Mouse (Mus musculus): ENCODE measurements around the gene Dmac2.

Gene Dmac2

DNA sequence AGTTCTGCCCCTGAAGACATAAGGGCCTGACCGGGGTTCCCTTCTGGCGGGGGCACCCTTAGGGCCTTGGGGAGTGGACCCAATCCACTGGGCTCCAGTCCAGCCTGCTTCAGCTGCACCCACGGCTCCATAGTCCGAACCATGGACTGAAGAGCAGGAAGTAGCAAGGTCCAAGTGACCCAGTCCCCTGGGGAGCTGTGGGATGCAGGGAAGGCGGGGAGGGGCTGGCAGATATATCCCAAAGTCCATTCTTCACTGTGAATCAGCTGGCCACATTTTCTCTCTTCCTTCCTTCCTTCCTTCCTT, 3.6 kb upstream of the Dmac2 start, which contains the start of gene Erich4:
TSS of gene Erich4 (minus strand) at position 187 of the 306 bp plus-strand sequence.
- no peak for DNase-seq (ENCODE audit: low spot score)

GRCm38 (mm10) chr7:25617376-25618160, 1.6 kb upstream of the Dmac2 start:
- no peak for DNase-seq (ENCODE audit: low spot score)

- no peak for DNase-seq (ENCODE audit: low spot score)
Observed at GRCm38 (mm10) chr7:25619722-25619991, 443 bp downstream of the Dmac2 start.

GRCm38 (mm10) chr7:25620101-25620500, 887 bp downstream of the Dmac2 start:
- no peak for DNase-seq (ENCODE audit: low spot score)

DNA sequence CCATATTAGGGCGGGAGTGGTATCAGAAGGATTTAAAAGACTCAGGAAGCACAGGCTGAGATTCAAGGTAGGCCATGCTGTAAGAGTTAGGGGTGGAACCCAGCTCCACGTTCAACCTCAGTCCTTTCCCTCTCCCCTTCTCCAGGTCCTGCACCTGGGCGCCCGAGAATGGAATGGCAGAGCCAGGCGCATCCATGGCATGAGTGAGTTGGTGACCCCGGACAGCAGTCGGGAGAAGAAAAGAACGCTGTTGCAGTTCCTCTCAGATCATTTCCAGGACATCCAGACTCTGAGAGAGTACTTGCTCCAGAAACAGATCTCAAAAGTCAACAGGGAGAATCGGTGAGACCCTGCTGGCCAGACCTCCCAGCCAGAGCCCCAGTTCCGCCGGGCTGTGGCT, 1.5 kb downstream of the Dmac2 start:
- no peak for DNase-seq (ENCODE audit: low spot score)

GRCm38 (mm10) chr7:25623857-25624370, 4.7 kb downstream of the Dmac2 start:
- no peak for DNase-seq (ENCODE audit: low spot score)

- no peak for DNase-seq (ENCODE audit: low spot score)
Observed at GRCm38 (mm10) chr7:25624851-25625250, 5.6 kb downstream of the Dmac2 start.

DNA sequence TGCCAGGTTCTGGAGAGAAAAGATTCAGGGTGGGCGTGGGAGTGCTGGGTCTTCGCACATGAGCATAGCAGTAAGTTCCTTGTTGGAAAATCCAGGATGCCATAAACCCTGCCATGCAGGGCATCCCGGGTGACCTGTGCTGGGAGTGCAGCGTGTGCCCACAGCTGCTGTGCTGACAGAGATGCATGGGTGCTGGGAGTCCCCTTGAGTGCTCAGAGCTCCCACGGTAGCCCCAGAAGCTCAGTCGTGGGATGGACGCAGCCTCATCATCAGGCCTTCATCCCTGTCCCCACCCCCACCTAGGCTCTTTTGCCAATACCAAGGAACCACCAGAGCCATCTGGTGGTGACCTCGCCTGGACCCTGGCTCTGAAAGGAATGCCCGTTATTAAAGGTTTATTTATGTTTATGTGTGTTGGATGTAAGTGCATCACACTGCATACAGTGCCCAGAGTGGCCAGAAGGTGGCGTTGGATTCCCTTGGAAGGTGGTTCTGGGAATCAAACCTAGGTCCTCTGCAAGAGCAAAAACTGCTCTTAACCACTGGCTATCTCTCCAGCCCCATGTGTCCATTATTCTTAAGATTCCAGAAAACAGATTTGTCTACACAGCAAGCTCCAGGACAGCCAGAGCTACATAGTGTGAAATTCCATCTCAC, 6.5 kb downstream of the Dmac2 start:
- DNase-seq (ENCODE audit: low spot score): no peak

DNA sequence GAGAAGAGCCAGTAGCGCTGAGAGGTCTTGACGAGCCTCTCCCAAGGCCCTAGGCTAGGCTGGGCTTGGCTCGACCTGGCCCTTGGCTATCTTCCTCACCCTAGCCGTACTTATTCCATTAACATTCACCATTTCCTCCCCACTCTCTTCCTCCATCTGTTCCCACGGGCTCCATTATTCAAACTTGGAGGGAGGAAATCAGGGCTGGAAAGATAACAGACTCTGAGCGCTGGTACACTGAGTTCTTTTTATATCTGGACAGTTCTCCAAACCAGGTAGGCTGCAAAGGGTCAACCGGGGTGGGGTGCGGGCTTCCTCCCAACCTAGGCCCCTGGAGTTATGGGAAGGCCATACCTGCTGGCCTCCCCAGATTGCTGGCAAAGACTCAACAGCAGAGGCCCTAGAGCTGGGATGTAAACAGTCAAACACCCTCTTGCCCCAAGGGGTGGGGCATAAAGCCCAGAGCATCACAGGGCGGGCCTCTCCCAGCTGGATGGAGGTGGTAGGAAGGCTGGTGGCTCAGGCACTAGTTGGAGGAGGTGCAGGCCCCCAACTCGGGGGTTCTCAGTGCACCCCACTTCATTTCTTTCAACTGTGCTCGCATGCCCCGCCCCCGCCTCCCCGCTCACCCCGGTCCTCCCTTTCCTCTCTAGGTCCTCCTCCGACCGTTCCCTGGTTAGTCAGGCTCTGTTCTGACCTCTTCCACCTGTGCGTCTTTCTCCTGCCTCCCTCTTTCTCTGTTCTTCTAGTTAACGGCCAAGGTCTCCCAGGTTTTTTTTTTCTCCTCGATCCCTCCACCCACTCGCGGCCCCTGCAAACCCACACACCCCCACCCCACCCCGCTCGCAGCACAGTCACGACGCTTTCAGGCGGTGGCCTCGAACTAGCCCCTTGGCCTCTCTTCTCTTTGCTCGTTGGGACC, 7.6 kb downstream of the Dmac2 start, which contains the start of gene B3gnt8:
TSS of gene B3gnt8 (plus strand) at position 146 of the 922 bp plus-strand sequence.
- DNase-seq (ENCODE audit: low spot score): no peak

DNA sequence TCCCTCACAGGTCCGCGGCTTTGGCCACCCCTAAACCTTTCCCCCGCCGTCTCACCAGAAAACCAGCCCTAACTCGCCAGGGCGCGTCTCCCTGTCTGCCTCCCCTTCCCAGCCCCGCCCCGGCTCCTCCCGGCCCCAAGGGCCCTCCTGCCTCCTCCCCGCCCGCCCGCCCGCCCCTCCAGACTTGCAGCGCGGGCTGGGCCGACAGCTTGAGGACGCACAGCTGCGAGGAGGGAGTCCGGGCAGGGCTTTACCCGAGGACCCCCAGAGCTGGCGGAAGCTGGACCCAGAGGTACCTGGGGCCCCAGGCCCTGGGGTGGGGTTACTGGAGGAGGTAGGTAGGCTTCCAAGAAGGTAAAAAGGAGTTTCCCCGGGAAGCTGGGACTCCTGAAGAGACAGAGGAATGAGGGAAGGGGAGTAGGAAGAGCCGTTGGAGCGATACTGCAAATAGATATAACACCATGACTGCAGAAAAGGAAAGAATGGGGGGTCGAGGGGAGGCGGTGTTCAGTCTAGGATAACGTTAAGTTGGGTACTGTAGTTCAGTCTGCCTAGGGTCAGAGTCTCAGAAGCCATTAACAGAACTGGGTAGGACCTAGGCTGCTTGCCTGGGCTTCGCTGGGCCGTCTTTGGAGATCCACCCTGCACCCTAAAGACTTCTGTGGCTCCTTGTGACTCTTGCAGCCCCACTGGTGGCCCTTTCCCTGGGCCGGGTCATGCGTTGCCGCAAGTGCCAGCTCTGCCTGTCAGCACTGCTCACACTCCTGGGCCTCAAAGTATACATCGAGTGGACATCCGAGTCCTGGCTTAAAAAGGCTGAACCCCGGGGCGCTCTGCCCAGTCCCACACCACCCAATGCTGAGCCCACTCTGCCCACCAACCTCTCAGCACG, 8.5 kb downstream of the Dmac2 start:
- DNase-seq (ENCODE audit: low spot score): peak; percentile 46

- DNase-seq (ENCODE audit: low spot score): no peak
Observed at GRCm38 (mm10) chr7:25628323-25628620, 9.1 kb downstream of the Dmac2 start.

DNA sequence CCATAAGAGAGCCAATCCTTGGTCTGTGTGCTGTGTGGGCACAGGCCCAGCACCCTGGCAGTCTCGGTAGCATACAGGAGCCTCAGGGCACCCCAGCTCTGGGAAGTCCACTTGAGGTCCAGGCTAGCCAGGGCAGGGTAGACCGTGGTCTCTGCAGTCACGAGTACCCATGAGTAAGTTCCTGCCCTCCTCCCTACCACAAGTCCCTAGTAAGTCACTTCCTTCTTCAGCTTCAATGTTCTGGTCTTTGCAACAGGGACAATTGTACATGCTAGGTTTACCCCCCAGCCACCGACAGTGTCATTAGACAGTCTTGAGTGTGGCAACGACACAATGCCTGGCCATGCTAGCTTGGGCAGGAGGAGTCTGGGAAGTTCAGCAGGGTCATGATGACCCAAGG, 13.5 kb downstream of the Dmac2 start:
- DNase-seq (ENCODE audit: low spot score): no peak

GRCm38 (mm10) chr7:25636373-25636772, 17.2 kb downstream of the Dmac2 start:
- DNase-seq (ENCODE audit: low spot score): no peak

DNA sequence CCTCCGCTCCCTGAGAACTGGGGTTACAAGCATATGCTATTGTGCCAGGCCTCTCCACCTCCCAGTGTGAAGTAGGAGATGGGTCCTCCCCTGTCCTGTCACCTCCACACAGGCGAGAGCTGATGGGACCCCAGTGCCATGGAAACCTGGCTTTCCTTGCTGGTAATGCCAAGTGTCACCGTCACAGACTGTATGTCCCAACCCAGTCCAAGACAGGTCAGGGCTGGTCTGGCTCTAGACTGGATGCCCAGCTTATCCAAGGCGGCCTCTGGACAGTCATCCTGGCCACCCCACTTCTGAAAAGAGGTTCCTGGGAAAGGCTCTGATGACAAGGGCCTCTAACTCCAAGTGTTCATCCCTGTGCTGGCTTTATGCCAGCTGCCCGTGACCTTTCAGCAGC, 17.9 kb downstream of the Dmac2 start:
- no peak for DNase-seq (ENCODE audit: low spot score)

- DNase-seq (ENCODE audit: low spot score): no peak
Observed at GRCm38 (mm10) chr7:25639754-25640153, 20.5 kb downstream of the Dmac2 start.

DNA sequence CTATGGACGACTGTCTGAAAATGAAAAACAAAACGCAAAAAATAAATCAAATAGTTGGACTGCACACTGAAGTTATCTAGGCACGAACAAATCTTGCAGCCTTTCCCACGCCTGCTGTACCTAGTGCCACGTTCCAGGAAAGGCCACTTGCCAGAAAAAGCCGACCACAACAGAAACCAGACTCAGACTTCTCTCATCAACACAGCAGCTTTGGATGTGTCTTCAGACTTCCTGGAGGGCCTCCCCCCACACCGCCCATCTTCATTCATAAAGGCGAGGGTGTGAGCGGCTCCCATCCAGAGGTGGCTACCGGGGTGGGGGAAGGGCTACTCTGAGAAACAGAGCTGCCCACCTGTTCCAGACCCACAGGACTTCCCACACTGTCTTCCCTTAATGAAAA, 24.9 kb downstream of the Dmac2 start:
- no peak for DNase-seq (ENCODE audit: low spot score)

DNA sequence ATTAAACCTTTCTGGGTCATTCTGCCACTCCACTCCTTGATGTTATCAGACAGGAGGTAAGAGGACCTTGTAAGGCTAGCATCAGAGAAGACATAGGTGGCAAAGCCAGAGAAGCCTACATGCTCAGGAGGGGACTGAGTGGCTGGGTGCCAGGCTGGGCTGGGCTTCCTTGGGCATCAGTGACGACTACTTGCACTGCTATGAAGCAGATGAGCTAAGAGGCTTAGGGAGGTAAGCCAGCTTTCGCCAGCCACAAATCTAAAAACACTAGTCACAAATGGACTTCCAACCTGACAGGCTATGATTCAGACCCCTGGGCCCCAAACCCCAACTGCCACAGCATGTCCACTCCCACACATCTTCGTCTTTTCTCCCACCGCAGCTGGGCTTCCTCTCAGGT, 25.4 kb downstream of the Dmac2 start:
- DNase-seq (ENCODE audit: low spot score): no peak

DNA sequence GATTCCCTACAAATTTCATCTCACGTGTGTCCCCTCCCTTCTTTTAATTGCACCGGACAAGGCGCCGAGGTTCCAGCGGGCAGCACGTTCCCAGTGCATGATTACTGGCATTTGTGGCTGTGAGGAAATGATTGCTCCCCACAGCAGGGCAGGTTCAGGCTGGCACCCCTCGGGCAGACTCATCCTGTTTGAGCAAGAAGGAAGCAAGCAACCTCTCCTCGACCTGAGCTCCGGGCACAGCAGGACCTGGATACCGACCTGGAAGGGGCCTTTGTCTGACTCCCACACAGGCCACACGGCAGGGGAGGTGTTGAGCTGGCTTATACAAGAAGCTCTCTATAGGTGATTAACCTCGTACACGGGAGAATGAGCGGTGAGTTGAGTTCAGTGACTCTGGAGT, 25.9 kb downstream of the Dmac2 start:
- no peak for DNase-seq (ENCODE audit: low spot score)

DNA sequence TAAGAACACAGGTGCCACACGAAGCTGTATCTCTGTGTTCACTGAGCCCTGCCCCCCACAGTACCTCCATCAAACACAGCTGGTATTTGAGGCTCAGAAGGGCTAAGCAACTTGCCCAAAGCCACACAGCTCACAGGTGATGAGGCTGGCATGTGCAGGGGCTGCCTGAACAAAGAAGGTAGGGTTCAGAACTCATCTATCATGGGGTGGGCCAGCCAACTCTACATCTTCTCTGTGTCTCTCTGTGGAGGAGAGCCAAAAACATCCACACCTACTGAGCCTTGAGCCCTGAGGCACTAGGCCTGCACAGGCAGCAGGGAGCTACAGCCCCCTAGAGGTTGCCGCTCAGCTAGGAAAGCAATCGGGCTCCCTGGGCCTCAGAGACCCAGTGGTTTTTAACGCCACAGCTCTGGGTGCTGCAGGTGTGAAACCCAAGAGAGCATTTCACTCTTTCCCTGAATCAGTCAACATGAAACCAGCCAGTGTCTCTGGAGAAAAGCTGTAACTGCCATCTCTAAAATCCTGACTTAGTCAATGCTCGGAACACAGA, 28.4 kb downstream of the Dmac2 start:
- DNase-seq (ENCODE audit: low spot score): no peak

DNA sequence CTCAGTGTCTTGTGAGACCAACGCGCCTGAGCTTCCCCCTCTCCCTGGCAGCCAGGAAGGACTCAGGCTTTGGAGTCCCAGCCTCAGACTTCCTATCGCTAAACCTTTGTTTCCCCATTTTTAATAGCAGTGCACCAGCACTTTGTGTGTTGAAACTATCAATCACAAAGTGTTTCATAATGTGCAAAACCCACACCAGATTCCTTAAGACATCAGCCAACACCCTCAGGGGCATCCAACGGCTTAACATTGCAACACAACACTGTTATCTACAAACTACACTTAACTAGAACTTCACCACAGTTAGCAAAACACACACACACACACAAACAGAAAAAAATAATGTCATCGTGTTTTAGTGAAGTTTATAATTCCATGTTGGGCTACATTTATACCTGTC, 30.6 kb downstream of the Dmac2 start:
- DNase-seq (ENCODE audit: low spot score): no peak

- DNase-seq (ENCODE audit: low spot score): no peak
Observed at GRCm38 (mm10) chr7:25651281-25651680, 32.1 kb downstream of the Dmac2 start.

Data from urinary bladder, postnatal 10 days (tissue).